Mouse (Mus musculus): ENCODE measurements around the gene Gm5447. TPM values are rescaled to one million over a fixed set of nuclear protein-coding genes. Genes with fewer than 3 reads are reported as not detected.

Gene Gm5447
- polyA plus RNA-seq, 1 experiment from 2014 or later: 0.06 TPM

DNA sequence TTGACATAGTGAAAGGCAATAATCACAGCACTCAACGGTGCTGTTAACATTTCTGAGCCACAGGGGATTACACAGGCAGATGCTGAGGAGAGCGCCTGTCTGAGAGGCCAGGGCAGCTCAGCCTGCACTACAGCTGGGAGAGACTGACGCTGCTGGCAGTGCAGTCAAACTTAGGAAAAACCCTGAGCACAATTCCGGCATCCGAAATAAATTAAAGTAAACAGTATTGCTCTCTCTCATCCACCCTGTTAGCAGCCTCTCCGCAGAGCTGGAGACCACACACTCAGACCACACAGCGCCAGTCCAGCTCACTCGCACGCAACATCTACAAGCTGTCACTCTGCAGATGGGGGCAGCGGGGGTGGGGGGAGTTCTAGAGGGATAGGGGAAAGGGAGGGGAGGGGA, 7.5 kb upstream of the Gm5447 start:
- Histone ChIP-seq H3K4me1 (ENCODE audit: insufficient read depth, low read depth, low read length) (0 out of 2 replicates have a peak, but pooled peaks cover 3% of the 10 kb centered on the region), H3K9me3 (ENCODE audit: low read length) (no peaks in the 10 kb centered on the region), H3K27me3 (replicated peaks; ENCODE audit: insufficient read depth, low read length) (no peaks in the 10 kb centered on the region), H3K27ac (ENCODE audit: low read length) (0 out of 2 replicates have a peak overlapping the region, but pooled peaks have one; percentile 3), H3K4me3 (ENCODE audit: low read depth, low read length) (no peak overlapping the region), H3K9ac (replicated peaks; ENCODE audit: low read depth) (no peak overlapping the region), H3K36me3 (ENCODE audit: insufficient read depth, low read length) (no peaks in the 10 kb centered on the region), H3K4me2 (replicated peaks; ENCODE audit: low read depth, low read length) (0 out of 2 replicates have a peak overlapping the region, but pooled peaks have one; percentile 8)
- peak; percentile 44 for DNase-seq (ENCODE audit: low spot score)
- ATAC-seq: peak; percentile 58
- WGBS: 28% methylated on average over 10 of the region's 10 CpGs
- TF ChIP-seq CTCF (IDR thresholded peaks at IDR 0.05) (no peak), EP300 (IDR thresholded peaks at IDR 0.05) (no peak)

- Histone ChIP-seq H3K27me3 (replicated peaks; ENCODE audit: insufficient read depth, low read length) (no peaks in the 10 kb centered on the region), H3K4me1 (ENCODE audit: insufficient read depth, low read depth, low read length) (0 out of 2 replicates have a peak, but pooled peaks cover 3% of the 10 kb centered on the region), H3K27ac (ENCODE audit: low read length) (no peak overlapping the region), H3K9me3 (ENCODE audit: low read length) (no peaks in the 10 kb centered on the region), H3K36me3 (ENCODE audit: insufficient read depth, low read length) (no peaks in the 10 kb centered on the region), H3K9ac (replicated peaks; ENCODE audit: low read depth) (no peak overlapping the region), H3K4me2 (replicated peaks; ENCODE audit: low read depth, low read length) (no peak overlapping the region), H3K4me3 (ENCODE audit: low read depth, low read length) (no peak overlapping the region)
- no peak for TF ChIP-seq CTCF (IDR thresholded peaks at IDR 0.05)
- no peak for TF ChIP-seq EP300 (IDR thresholded peaks at IDR 0.05)
- ATAC-seq: no peak
- WGBS: 50% methylated on average over 4 of the region's 4 CpGs
- no peak for DNase-seq (ENCODE audit: low spot score)
Measured at GRCm38 (mm10) chr13:30968311-30968710, 5.7 kb upstream of the Gm5447 start.

DNA sequence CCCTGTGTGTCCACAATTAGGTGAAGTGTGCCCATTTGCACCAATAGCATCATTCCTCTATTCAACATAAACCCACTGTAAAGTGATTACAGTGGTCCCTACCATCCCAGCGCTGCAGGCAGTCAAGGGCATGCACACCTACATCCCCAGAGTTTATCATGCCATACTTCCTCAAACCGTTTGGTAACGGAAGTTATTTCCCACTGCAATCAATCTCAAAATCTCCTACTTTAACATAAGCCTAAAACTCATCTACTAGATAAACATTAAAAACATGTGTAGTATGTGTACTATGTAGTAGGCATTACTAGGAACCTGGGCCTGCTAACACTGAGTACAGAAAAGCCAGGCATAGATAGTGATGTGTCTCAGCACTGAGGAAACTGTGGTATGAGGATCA, 3.0 kb upstream of the Gm5447 start:
- no peak for DNase-seq (ENCODE audit: low spot score)
- no peaks in the 10 kb centered on the region for H3K27me3 ChIP-seq (replicated peaks; ENCODE audit: insufficient read depth, low read length)
- no peak overlapping the region for H3K27ac ChIP-seq (ENCODE audit: low read length)
- no peak overlapping the region for H3K9ac ChIP-seq (replicated peaks; ENCODE audit: low read depth)
- no peak for TF ChIP-seq CTCF (IDR thresholded peaks at IDR 0.05)
- TF ChIP-seq EP300 (IDR thresholded peaks at IDR 0.05): no peak
- ATAC-seq: no peak
- no peak overlapping the region for H3K4me3 ChIP-seq (ENCODE audit: low read depth, low read length)
- H3K9me3 ChIP-seq (ENCODE audit: low read length): no peaks in the 10 kb centered on the region
- no peaks in the 10 kb centered on the region for H3K36me3 ChIP-seq (ENCODE audit: insufficient read depth, low read length)
- 0 out of 2 replicates have a peak, but pooled peaks cover 6% of the 10 kb centered on the region for H3K4me1 ChIP-seq (ENCODE audit: insufficient read depth, low read depth, low read length)
- no peak overlapping the region for H3K4me2 ChIP-seq (replicated peaks; ENCODE audit: low read depth, low read length)
- WGBS: 66% methylated on average over 3 of the region's 3 CpGs

DNA sequence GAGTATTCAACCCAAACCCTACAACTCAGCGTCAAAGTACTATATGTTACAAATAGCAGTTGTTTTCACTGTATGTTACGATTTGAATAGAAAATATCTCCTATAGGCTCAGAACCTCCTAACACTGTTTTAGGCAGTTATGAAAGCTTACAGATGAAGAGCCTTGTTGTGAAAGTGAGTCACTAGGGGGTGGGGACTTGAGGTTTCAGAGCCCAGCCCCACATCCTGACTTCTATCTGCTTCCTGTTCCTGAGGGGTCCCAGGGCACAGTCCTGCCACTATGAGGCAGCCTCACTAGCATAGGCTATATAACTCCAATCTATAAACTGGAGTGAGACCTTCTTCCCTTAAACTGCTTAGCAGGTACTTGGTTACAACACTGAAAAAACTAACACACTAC, 1.9 kb upstream of the Gm5447 start:
- H3K27ac ChIP-seq (ENCODE audit: low read length): no peak overlapping the region
- no peaks in the 10 kb centered on the region for H3K27me3 ChIP-seq (replicated peaks; ENCODE audit: insufficient read depth, low read length)
- ATAC-seq: no peak
- 74% methylated on average over 2 of the region's 2 CpGs for WGBS
- H3K4me2 ChIP-seq (replicated peaks; ENCODE audit: low read depth, low read length): no peak overlapping the region
- H3K9ac ChIP-seq (replicated peaks; ENCODE audit: low read depth): no peak overlapping the region
- no peak overlapping the region for H3K4me3 ChIP-seq (ENCODE audit: low read depth, low read length)
- H3K9me3 ChIP-seq (ENCODE audit: low read length): no peaks in the 10 kb centered on the region
- peak; percentile 66 for DNase-seq (ENCODE audit: low spot score)
- no peaks in the 10 kb centered on the region for H3K36me3 ChIP-seq (ENCODE audit: insufficient read depth, low read length)
- H3K4me1 ChIP-seq (ENCODE audit: insufficient read depth, low read depth, low read length): 0 out of 2 replicates have a peak, but pooled peaks cover 3% of the 10 kb centered on the region
- TF ChIP-seq EP300 (IDR thresholded peaks at IDR 0.05) (no peak), CTCF (IDR thresholded peaks at IDR 0.05) (0 out of 2 replicates have a peak, but pooled peaks have one; percentile 13)

- 27% methylated on average over 5 of the region's 5 CpGs for WGBS
- Histone ChIP-seq H3K4me3 (ENCODE audit: low read depth, low read length) (peak overlapping the region; percentile 93), H3K27me3 (replicated peaks; ENCODE audit: insufficient read depth, low read length) (no peaks in the 10 kb centered on the region), H3K36me3 (ENCODE audit: insufficient read depth, low read length) (no peaks in the 10 kb centered on the region), H3K9ac (replicated peaks; ENCODE audit: low read depth) (peak overlapping the region; percentile 93), H3K4me1 (ENCODE audit: insufficient read depth, low read depth, low read length) (0 out of 2 replicates have a peak, but pooled peaks cover 3% of the 10 kb centered on the region), H3K4me2 (replicated peaks; ENCODE audit: low read depth, low read length) (peak overlapping the region; percentile 59), H3K27ac (ENCODE audit: low read length) (peak overlapping the region; percentile 88; the same call in 1 of the 2 replicates), H3K9me3 (ENCODE audit: low read length) (no peaks in the 10 kb centered on the region)
- TF ChIP-seq EP300 (IDR thresholded peaks at IDR 0.05) (no peak), CTCF (IDR thresholded peaks at IDR 0.05) (no peak)
- ATAC-seq (peak; percentile 50; the same call in 1 of the 2 replicates), DNase-seq (ENCODE audit: low spot score) (no peak)
Measured at GRCm38 (mm10) chr13:30974247-30974630, 235 bp downstream of the Gm5447 start.

DNA sequence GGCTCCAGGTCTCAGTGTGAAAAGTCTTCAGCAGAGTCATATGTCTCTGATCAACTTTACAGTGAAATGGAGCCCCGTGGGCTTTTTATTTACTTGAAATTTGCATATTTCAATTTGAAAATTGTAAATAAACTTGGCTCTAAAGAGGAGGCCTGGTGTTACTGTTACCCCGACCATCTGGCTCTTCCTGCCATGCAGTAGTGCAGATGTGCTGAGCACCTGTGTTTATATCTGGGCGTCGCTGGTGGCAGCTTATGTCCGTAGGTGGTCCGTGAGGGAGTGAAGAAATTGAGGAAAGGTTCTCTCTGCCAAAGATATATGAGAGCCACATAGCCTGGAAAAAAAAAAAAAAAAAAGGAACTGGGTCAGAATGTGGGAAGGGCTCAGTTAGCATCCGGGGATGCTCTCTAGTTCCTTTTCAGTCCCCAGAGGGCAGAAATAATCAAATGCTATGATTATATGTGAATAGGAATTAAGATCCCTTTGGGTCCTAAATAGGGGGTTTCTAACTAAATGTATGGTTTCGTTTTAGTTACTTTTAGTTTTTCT, 2.6 kb downstream of the Gm5447 start:
- no peak overlapping the region for H3K4me2 ChIP-seq (replicated peaks; ENCODE audit: low read depth, low read length)
- 36% methylated on average over 8 of the region's 8 CpGs for WGBS
- 0 out of 2 replicates have a peak, but pooled peaks cover 3% of the 10 kb centered on the region for H3K4me1 ChIP-seq (ENCODE audit: insufficient read depth, low read depth, low read length)
- H3K36me3 ChIP-seq (ENCODE audit: insufficient read depth, low read length): no peaks in the 10 kb centered on the region
- no peaks in the 10 kb centered on the region for H3K27me3 ChIP-seq (replicated peaks; ENCODE audit: insufficient read depth, low read length)
- H3K27ac ChIP-seq (ENCODE audit: low read length): no peak overlapping the region
- TF ChIP-seq EP300 (IDR thresholded peaks at IDR 0.05) (no peak), CTCF (IDR thresholded peaks at IDR 0.05) (no peak)
- no peaks in the 10 kb centered on the region for H3K9me3 ChIP-seq (ENCODE audit: low read length)
- DNase-seq (ENCODE audit: low spot score) (no peak), ATAC-seq (no peak)
- H3K9ac ChIP-seq (replicated peaks; ENCODE audit: low read depth): no peak overlapping the region
- H3K4me3 ChIP-seq (ENCODE audit: low read depth, low read length): no peak overlapping the region
